ENCODE assay signal across 18 mouse cellular contexts in the genomic region with DNA sequence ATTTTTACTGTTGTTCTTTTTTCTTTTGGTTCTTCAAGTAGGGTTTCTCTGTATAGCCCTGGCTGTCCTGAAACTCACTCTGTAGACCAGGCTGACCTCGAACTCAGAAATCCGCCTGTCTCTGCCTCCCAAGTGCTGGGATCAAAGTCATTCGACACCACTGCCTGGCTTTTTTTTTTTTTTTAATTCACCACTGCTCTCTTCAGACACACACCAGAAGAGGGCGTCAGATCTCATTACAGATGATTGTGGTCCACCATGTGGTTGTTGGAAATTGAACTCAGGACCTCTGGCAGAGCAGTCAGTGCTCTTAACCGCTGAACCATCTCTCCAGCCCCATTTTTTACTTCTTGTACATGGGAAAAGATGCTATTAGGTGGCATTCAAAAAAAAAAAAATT. TPM values are rescaled to one million over a fixed set of nuclear protein-coding genes. Genes with fewer than 3 reads are reported as not detected.
DNase-seq lines count a peak whose midpoint lies in the region; ATAC-seq and TF ChIP-seq lines count a peak whose summit lies in the region.
"Not testable (repeated sequence)": the region's sequence is repeated elsewhere in the genome, so short reads cannot be mapped to it uniquely, and the experiment has no call there.
"Had no signal": no experiment of that assay in that cellular context is flagged by ENCODE, and none has a peak within 500 bp of the region (broad histone marks: within the 10 kb centered on the region; RNA-seq: fewer than 3 reads in every experiment).

No protein-coding gene starts in this region.

- not testable (repeated sequence) for H3K4me3 ChIP-seq in CH12.LX (replicated peaks in 1 of 3; ENCODE audit: low read depth in 2 of 3, low read length in 2 of 3, poor library complexity in 1 of 3); ES-E14 (ENCODE audit: insufficient read depth in 1 of 2, low read depth in 1 of 2, low read length in 2 of 2, poor library complexity in 1 of 2, severe bottlenecking in 1 of 2); MEL (ENCODE audit: control insufficient read depth in 1 of 2, insufficient read depth in 1 of 2, low read depth in 2 of 2, low read length in 2 of 2); midbrain, embryonic 11.5 days (ENCODE audit: low read depth, low read length)

- not testable (repeated sequence) for H3K27me3 ChIP-seq in CH12.LX (replicated peaks); MEL (ENCODE audit: control insufficient read depth in 1 of 2, insufficient read depth in 2 of 2, low read length in 2 of 2); midbrain, embryonic 11.5 days (ENCODE audit: control insufficient read depth, insufficient read depth, low read length)

- not testable (repeated sequence) for H3K27ac ChIP-seq in CH12.LX (ENCODE audit: insufficient read depth, low read depth); ES-E14 (ENCODE audit: insufficient read depth, low read depth, low read length, poor library complexity, severe bottlenecking); MEL (ENCODE audit: control insufficient read depth, low read depth, low read length); midbrain, embryonic 11.5 days (ENCODE audit: low read depth, low read length)

- in situ Hi-C loops in CH12.LX (cut with MboI; ENCODE audit: low pct_ligation_motif_present, low pct_unique_long_range_greater_than_20kb, low sequenced_read_pairs); ES-E14 (cut with MboI; ENCODE audit: low sequenced_read_pairs in 2 of 2, unreplicated experiment in 2 of 2): not testable (repeated sequence)

- not testable (repeated sequence) for H3K4me2 ChIP-seq in CH12.LX (ENCODE audit: insufficient read depth, low read depth, poor library complexity, severe bottlenecking); midbrain, embryonic 11.5 days

- DNase-seq in CH12.LX (ENCODE audit: extremely low read depth); ES-E14 (ENCODE audit: low read depth, low spot score); MEL (ENCODE audit: low read depth, low spot score): not testable (repeated sequence)
- peak; percentile 8 for DNase-seq in midbrain, embryonic 11.5 days (ENCODE audit: low spot score, missing footprints)

- H3K79me2 ChIP-seq in CH12.LX (replicated peaks; ENCODE audit: control insufficient read depth, extremely low read depth, insufficient read depth, poor library complexity, severe bottlenecking); MEL (ENCODE audit: control insufficient read depth, insufficient read depth, low read length, poor library complexity): not testable (repeated sequence)

- ATAC-seq in midbrain, embryonic 11.5 days (ENCODE audit: low FRiP score) = not testable (repeated sequence)

- not testable (repeated sequence) for TF ChIP-seq CTCF in CH12.LX (conservative IDR thresholded peaks at IDR 0.05 in 1 of 2, IDR thresholded peaks at IDR 0.05 in 1 of 2; ENCODE audit: low read depth in 2 of 2, low read length in 2 of 2); MEL (IDR thresholded peaks at IDR 0.05 in 2 of 3, conservative IDR thresholded peaks at IDR 0.05 in 1 of 3; ENCODE audit: control insufficient read depth in 1 of 3, insufficient read depth in 1 of 3, low read depth in 2 of 3, low read length in 3 of 3, poor library complexity in 1 of 3, severe bottlenecking in 1 of 3)

- not testable (repeated sequence) for TF ChIP-seq POLR2A in CH12.LX (IDR thresholded peaks at IDR 0.05; ENCODE audit: low read depth, low read length); MEL (IDR thresholded peaks at IDR 0.05; ENCODE audit: control insufficient read depth in 1 of 2, insufficient read depth in 1 of 2, low read depth in 1 of 2, low read length in 2 of 2, poor library complexity in 1 of 2)

- peaks cover 9 to 29% of the 10 kb centered on the region in 2 experiments for H3K4me1 ChIP-seq in CH12.LX (ENCODE audit: control insufficient read depth in 1 of 2, insufficient read depth in 2 of 2)
- H3K4me1 ChIP-seq in ES-E14 (ENCODE audit: control insufficient read depth in 2 of 2, insufficient read depth in 2 of 2, low read length in 2 of 2, poor library complexity in 1 of 2); MEL (ENCODE audit: control insufficient read depth in 1 of 2, insufficient read depth in 2 of 2, low read length in 2 of 2); midbrain, embryonic 11.5 days (ENCODE audit: control insufficient read depth, insufficient read depth, low read length): not testable (repeated sequence)

- TF ChIP-seq EP300 in CH12.LX (IDR thresholded peaks at IDR 0.05; ENCODE audit: low read length); MEL (IDR thresholded peaks at IDR 0.05; ENCODE audit: low read depth in 1 of 2, low read length in 2 of 2): not testable (repeated sequence)

- WGBS in midbrain, embryonic 11.5 days = 78% methylated on average over 5 of the region's 5 CpGs

- H3K36me3 ChIP-seq in CH12.LX (replicated peaks in 1 of 2; ENCODE audit: control insufficient read depth in 1 of 2, insufficient read depth in 1 of 2, low read length in 1 of 2); ES-E14 (ENCODE audit: control insufficient read depth, insufficient read depth, low read length, poor library complexity, severe bottlenecking); MEL (ENCODE audit: control insufficient read depth in 1 of 2, insufficient read depth in 2 of 2, low read length in 2 of 2); midbrain, embryonic 11.5 days (ENCODE audit: control insufficient read depth, insufficient read depth, low read length): not testable (repeated sequence)

- not testable (repeated sequence) for H3K9me3 ChIP-seq in CH12.LX (replicated peaks; ENCODE audit: low read length); ES-E14 (ENCODE audit: control insufficient read depth, insufficient read depth, low read depth, low read length); MEL (replicated peaks; ENCODE audit: insufficient read depth, low read length); midbrain, embryonic 11.5 days (ENCODE audit: control insufficient read depth, low read length)

- dilution Hi-C loops in CH12.LX (cut with MboI; ENCODE audit: extremely low pct_ligation_motif_present, extremely low pct_unique_long_range_greater_than_20kb, low sequenced_read_pairs) = not testable (repeated sequence)

- TF ChIP-seq RAD21 in CH12.LX (IDR thresholded peaks at IDR 0.05; ENCODE audit: low read depth, low read length); MEL (IDR thresholded peaks at IDR 0.05; ENCODE audit: low read depth, low read length): not testable (repeated sequence)

- not testable (repeated sequence) for H3K9ac ChIP-seq in CH12.LX (ENCODE audit: insufficient read depth, low read depth); ES-E14 (ENCODE audit: insufficient read depth, low read depth, low read length, poor library complexity, severe bottlenecking); MEL (ENCODE audit: control insufficient read depth, low read depth, low read length, poor library complexity, severe bottlenecking); midbrain, embryonic 11.5 days (ENCODE audit: low read length)

TF ChIP-seq in CH12.LX, 34 proteins besides CTCF, POLR2A, EP300 and RAD21:
- peak; percentile 66 for TF ChIP-seq ZNF384 (IDR thresholded peaks at IDR 0.05; ENCODE audit: low read depth, low read length)

TF ChIP-seq in ES-E14, 5 proteins besides CTCF, POLR2A, EP300 and RAD21:
- TF ChIP-seq ZNF384 (IDR thresholded peaks at IDR 0.05; ENCODE audit: low read depth, low read length) = peak; percentile 83

RNA-seq across cellular contexts. Expression of a gene that starts 11.1 kb away (rescaled TPM):
- total RNA-seq in CH12.LX (2012; rRNA removed) = 5.4 and 6.4 TPM in 2 replicates
- total RNA-seq in CH12.LX (2014; rRNA removed) = 41.1 TPM in 2 replicates
- 33.3 and 36.6 TPM in 2 replicates for polyA plus RNA-seq in CH12.LX (2012; ENCODE audit: insufficient read length, low read depth)
- 0.32 and 0.76 TPM in 2 replicates for total RNA-seq in ES-E14 (2012; rRNA removed)
- 0.13 TPM in 1 of 2 replicates, not detected in the other for total RNA-seq in MEL (2012; rRNA removed)
- under 1 TPM in 1 of 2 experiments, not detected in 1; 0.03 TPM for polyA plus RNA-seq in MEL (2012; ENCODE audit: insufficient read depth in 1 of 2, insufficient read length in 2 of 2, low read depth in 1 of 2, low replicate concordance in 2 of 2, missing spikeins in 1 of 2)
- not detected in 2 replicates for polyA plus RNA-seq in midbrain, embryonic 11.5 days (2014; fragmentation: Nextera tagmentation; extraction: Ambion mirVana)
- total RNA-seq: adrenal gland, adult 18-20 months; adrenal gland, adult 2 months; adrenal gland, adult 8-10 months; adrenal gland, postnatal 10 days; adrenal gland, postnatal 14 days; adrenal gland, postnatal 25 days; adrenal gland, postnatal 36 days; adrenal gland, postnatal 4 days; G1E had no signal
- polyA plus RNA-seq: adrenal gland, adult 2 months; C2C12; cerebellum, adult 2 months; G1E; Patski had no signal

RNA-seq across cellular contexts. Expression of a gene that starts 36.8 kb away (rescaled TPM):
- total RNA-seq in CH12.LX (2012; rRNA removed) (0.13 and 0.42 TPM in 2 replicates), CH12.LX (2014; rRNA removed) (0.15 TPM in 1 of 2 replicates, not detected in the other), ES-E14 (2012; rRNA removed) (7.1 and 8.7 TPM in 2 replicates), MEL (2012; rRNA removed) (0.13 TPM in 1 of 2 replicates, not detected in the other)
- polyA plus RNA-seq in CH12.LX (2012; ENCODE audit: insufficient read length, low read depth) (0.16 TPM in 1 of 2 replicates, not detected in the other), MEL (2012; ENCODE audit: insufficient read depth in 1 of 2, insufficient read length in 2 of 2, low read depth in 1 of 2, low replicate concordance in 2 of 2, missing spikeins in 1 of 2) (not detected)
- 0.75 and 0.77 TPM in 2 replicates for polyA plus RNA-seq in midbrain, embryonic 11.5 days (2014; fragmentation: Nextera tagmentation; extraction: Ambion mirVana)
- polyA plus RNA-seq: activated CD4-positive, CD25-positive, alpha-beta regulatory T cell, adult 4 months; CD4-positive, CD25-positive, alpha-beta regulatory T cell, adult 4 months; G1E; Patski had no signal

RNA-seq across cellular contexts. Expression of a gene that starts 43.9 kb away (rescaled TPM):
- total RNA-seq in CH12.LX (2012; rRNA removed) (not detected in 2 replicates), CH12.LX (2014; rRNA removed) (not detected in 2 replicates), ES-E14 (2012; rRNA removed) (36.3 and 54.4 TPM in 2 replicates), MEL (2012; rRNA removed) (0.08 and 0.10 TPM in 2 replicates)
- polyA plus RNA-seq in CH12.LX (2012; ENCODE audit: insufficient read length, low read depth) (not detected in 2 replicates), MEL (2012; ENCODE audit: insufficient read depth in 1 of 2, insufficient read length in 2 of 2, low read depth in 1 of 2, low replicate concordance in 2 of 2, missing spikeins in 1 of 2) (under 1 TPM in 1 of 2 experiments, not detected in 1; 0.04 TPM)
- 67.4 and 70.1 TPM in 2 replicates for polyA plus RNA-seq in midbrain, embryonic 11.5 days (2014; fragmentation: Nextera tagmentation; extraction: Ambion mirVana)
- total RNA-seq: adrenal gland, adult 2 months had no signal
- polyA plus RNA-seq: C2C12, Patski had no signal

RNA-seq across cellular contexts. Expression of a gene that starts 59.8 kb away (rescaled TPM):
- 32.2 and 39.6 TPM in 2 replicates for total RNA-seq in CH12.LX (2012; rRNA removed)
- 42.6 and 46.2 TPM in 2 replicates for total RNA-seq in CH12.LX (2014; rRNA removed)
- polyA plus RNA-seq in CH12.LX (2012; ENCODE audit: insufficient read length, low read depth) = 34.4 and 41.9 TPM in 2 replicates
- 5.9 and 8.8 TPM in 2 replicates for total RNA-seq in ES-E14 (2012; rRNA removed)
- total RNA-seq in MEL (2012; rRNA removed) = 4.5 and 4.9 TPM in 2 replicates
- polyA plus RNA-seq in MEL (2012; ENCODE audit: insufficient read depth in 1 of 2, insufficient read length in 2 of 2, low read depth in 1 of 2, low replicate concordance in 2 of 2, missing spikeins in 1 of 2) = 1 to 10 TPM in 1 of 2 experiments, not detected in 1; 5.8 TPM
- polyA plus RNA-seq in midbrain, embryonic 11.5 days (2014; fragmentation: Nextera tagmentation; extraction: Ambion mirVana) = 2.0 and 2.5 TPM in 2 replicates

Comparison
In these comparisons a context has a peak if more than half of its experiments do, and no peak if none do; other contexts are left out.
1. RNA of a gene that starts 43.9 kb away (total RNA-seq): 36.3 to 54.4 TPM in ES-E14; 0.08 to 0.10 TPM in MEL and not detected in CH12.LX; every median in the first group is over 10 times any median in the second.